ENCODE assay signal across 21 mouse cellular contexts in genomic region chr1:130474936-130475335, GRCm38 (mm10). TPM values are rescaled to one million over a fixed set of nuclear protein-coding genes. Genes with fewer than 3 reads are reported as not detected.
DNase-seq lines count a peak whose midpoint lies in the region; ATAC-seq and TF ChIP-seq lines count a peak whose summit lies in the region.
"Had no signal": no experiment of that assay in that cellular context is flagged by ENCODE, and none has a peak within 500 bp of the region (broad histone marks: within the 10 kb centered on the region; RNA-seq: fewer than 3 reads in every experiment).

No protein-coding gene starts in this region.

- H3K4me3 ChIP-seq in thymus, adult 2 months (ENCODE audit: control insufficient read depth, insufficient read depth, low read length), result no peak overlapping the region
- no peak overlapping the region for H3K4me3 ChIP-seq in hindbrain, embryonic 16.5 days (ENCODE audit: low read length)
- H3K4me3 ChIP-seq: embryonic facial prominence, embryonic 13.5 days; forebrain, embryonic 10.5 days; heart, embryonic 15.5 days; liver, embryonic 12.5 days had no signal

- H3K4me2 ChIP-seq in hindbrain, embryonic 16.5 days (ENCODE audit: low read length), result no peak overlapping the region
- H3K4me2 ChIP-seq: embryonic facial prominence, embryonic 13.5 days; heart, embryonic 15.5 days; hindbrain, embryonic 14.5 days; liver, embryonic 12.5 days; midbrain, embryonic 11.5 days had no signal

- no peak overlapping the region for H3K27ac ChIP-seq in thymus, adult 2 months (ENCODE audit: control insufficient read depth, insufficient read depth, low read length)
- no peak overlapping the region for H3K27ac ChIP-seq in hindbrain, embryonic 16.5 days (ENCODE audit: low read depth, low read length)
- H3K27ac ChIP-seq: embryonic facial prominence, embryonic 13.5 days; forebrain, embryonic 10.5 days; heart, embryonic 15.5 days; hindbrain, embryonic 14.5 days; liver, embryonic 12.5 days had no signal

- TF ChIP-seq CTCF in thymus, adult 2 months (IDR thresholded peaks at IDR 0.05; ENCODE audit: borderline replicate concordance, control insufficient read depth, extremely low read depth, insufficient read depth, low read length, poor library complexity), result no peak

- DNase-seq in CD4-positive helper T cell, adult 2 months (ENCODE audit: low read depth, low spot score), result peak; percentile 72
- peak; percentile 87 for DNase-seq in T-cell, adult 2 months (ENCODE audit: low spot score)
- peak; percentile 22 for DNase-seq in thymus, adult 2 months
- DNase-seq in embryo, embryonic 10 days (ENCODE audit: low spot score), result no peak
- no peak for DNase-seq in adrenal gland, adult 2 months
- DNase-seq in cerebellum, postnatal 10 days, result no peak
- DNase-seq: cerebellum, adult 9-11 months; kidney, adult 2 months; kidney, postnatal 25 days; right cerebral cortex, postnatal 14 days had no signal

- no peak overlapping the region for H3K9ac ChIP-seq in hindbrain, embryonic 16.5 days (ENCODE audit: low read depth, low read length)
- H3K9ac ChIP-seq: embryonic facial prominence, embryonic 13.5 days; heart, embryonic 15.5 days; hindbrain, embryonic 14.5 days; liver, embryonic 12.5 days had no signal

- H3K27me3 ChIP-seq in thymus, adult 2 months (ENCODE audit: control insufficient read depth, insufficient read depth, low read length), result no peaks in the 10 kb centered on the region
- H3K27me3 ChIP-seq in hindbrain, embryonic 16.5 days (replicated peaks; ENCODE audit: control insufficient read depth, insufficient read depth, low read length), result no peaks in the 10 kb centered on the region
- H3K27me3 ChIP-seq: embryonic facial prominence, embryonic 13.5 days; heart, embryonic 15.5 days; liver, embryonic 12.5 days had no signal

- peaks cover 3% of the 10 kb centered on the region for H3K4me1 ChIP-seq in thymus, adult 2 months (replicated peaks; ENCODE audit: control insufficient read depth, insufficient read depth, low read length)
- H3K4me1 ChIP-seq in hindbrain, embryonic 16.5 days (ENCODE audit: control insufficient read depth, insufficient read depth, low read depth, low read length), result no peaks in the 10 kb centered on the region
- H3K4me1 ChIP-seq: embryonic facial prominence, embryonic 13.5 days; forebrain, embryonic 10.5 days; heart, embryonic 15.5 days; liver, embryonic 12.5 days had no signal

- TF ChIP-seq POLR2A in thymus, adult 2 months (IDR thresholded peaks at IDR 0.05; ENCODE audit: control insufficient read depth, extremely low read depth, insufficient read depth, low read length, poor library complexity), result no peak

- H3K9me3 ChIP-seq in hindbrain, embryonic 16.5 days (ENCODE audit: control insufficient read depth, low read length), result no peaks in the 10 kb centered on the region
- H3K9me3 ChIP-seq: embryonic facial prominence, embryonic 13.5 days; forebrain, embryonic 10.5 days; heart, embryonic 15.5 days; liver, embryonic 12.5 days had no signal

- peak; percentile 56; the same call in 1 of the 2 replicates for ATAC-seq in monocyte, adult 5-6 weeks (replicated peaks; ENCODE audit: insufficient number of reproducible peaks, low FRiP score, low TSS enrichment, poor library complexity, severe bottlenecking)
- ATAC-seq in hindbrain, embryonic 16.5 days, result no peak
- ATAC-seq: liver, embryonic 12.5 days had no signal

- WGBS in thymus, adult 2 months, result 27% methylated on average over 6 of the region's 6 CpGs
- WGBS in hindbrain, embryonic 16.5 days, result 91% methylated on average over 6 of the region's 6 CpGs

- H3K36me3 ChIP-seq in thymus, adult 2 months (ENCODE audit: control insufficient read depth, insufficient read depth, low read length), result no peaks in the 10 kb centered on the region
- no peaks in the 10 kb centered on the region for H3K36me3 ChIP-seq in hindbrain, embryonic 16.5 days (ENCODE audit: control insufficient read depth, insufficient read depth, low read length)
- H3K36me3 ChIP-seq: embryonic facial prominence, embryonic 13.5 days; forebrain, embryonic 10.5 days; heart, embryonic 15.5 days; liver, embryonic 12.5 days had no signal

RNA-seq across cellular contexts. Expression of gene Cd55, which starts 12.4 kb away (rescaled TPM):
- 76.9 to 93.4 TPM (median 87.0 TPM) in 3 replicates for total RNA-seq in monocyte, adult 5-6 weeks (2017)
- 3.4 and 3.6 TPM in 2 replicates for polyA plus RNA-seq in thymus, adult 2 months (2012; rRNA removed)
- 10 to 100 TPM; 13.8 to 21.7 TPM for total RNA-seq in adrenal gland, adult 2 months (2021)
- polyA plus RNA-seq in adrenal gland, adult 2 months (2012; rRNA removed), result 8.7 and 11.8 TPM in 2 replicates
- 14.3 and 15.9 TPM in 2 replicates for polyA plus RNA-seq in hindbrain, embryonic 16.5 days (2015; fragmentation: Nextera tagmentation; extraction: Ambion mirVana)

RNA-seq across cellular contexts. Expression of gene Cd55b, which starts 52.1 kb away (rescaled TPM):
- total RNA-seq in monocyte, adult 5-6 weeks (2017), result not detected in 3 replicates
- not detected in 2 replicates for polyA plus RNA-seq in thymus, adult 2 months (2012; rRNA removed)
- under 1 TPM in 1 of 2 experiments, not detected in 1; 0.38 TPM for total RNA-seq in adrenal gland, adult 2 months (2021)
- polyA plus RNA-seq in adrenal gland, adult 2 months (2012; rRNA removed), result not detected in 2 replicates
- polyA plus RNA-seq in hindbrain, embryonic 16.5 days (2015; fragmentation: Nextera tagmentation; extraction: Ambion mirVana), result not detected in 2 replicates
- total RNA-seq: adrenal gland, postnatal 4 days; heart, adult 18-20 months; left cerebral cortex, postnatal 36 days had no signal
- polyA plus RNA-seq: embryonic facial prominence, embryonic 13.5 days; forebrain, embryonic 10.5 days; heart, embryonic 15.5 days; hindbrain, embryonic 14.5 days; kidney, adult 2 months; midbrain, embryonic 11.5 days had no signal

Comparison
In these comparisons a context has a peak if more than half of its experiments do, and no peak if none do; other contexts are left out.
1. DNase-seq: peak in CD4-positive helper T cell, adult 2 months (single experiment), T-cell, adult 2 months (single experiment) and thymus, adult 2 months (single experiment); none in embryo, embryonic 10 days (single experiment), adrenal gland, adult 2 months (single experiment) and cerebellum, postnatal 10 days (0 of 2).